Mouse (Mus musculus) retina, adult 2 months (tissue): Measurements from ENCODE around the gene Acat2.
"Not testable (repeated sequence)": the region's sequence is repeated elsewhere in the genome, so short reads cannot be mapped to it uniquely, and the experiment has no call there.

Source experiments
- DNase-seq: peaks from one replicate; pipeline ENCODE4 v3.0.0-alpha.2; 2012; ENCODE audit warnings: low read depth, low spot score

Gene Acat2

GRCm38 (mm10) chr17:12960331-12960873 lies at the start of gene Acat2:
Gene Acat2 (minus strand): TSS chr17:12960747.
- DNase-seq, result peak; percentile 79

GRCm38 (mm10) chr17:13009887-13010286 lies 49.3 kb upstream of the Acat2 start:
- no peak for DNase-seq

- DNase-seq, result no peak
Measured at GRCm38 (mm10) chr17:13008528-13008927, 48.0 kb upstream of the Acat2 start.

- DNase-seq, result peak; percentile 93
Measured at GRCm38 (mm10) chr17:13007730-13008425, 47.3 kb upstream of the Acat2 start.

GRCm38 (mm10) chr17:13006984-13007383 lies 46.4 kb upstream of the Acat2 start:
- no peak for DNase-seq

GRCm38 (mm10) chr17:13006546-13006945 lies 46.0 kb upstream of the Acat2 start, which contains the start of gene Sod2:
Gene Sod2 (plus strand): TSS chr17:13006846.
- DNase-seq, result not testable (repeated sequence)

- not testable (repeated sequence) for DNase-seq
Measured at GRCm38 (mm10) chr17:13004436-13004835, 43.9 kb upstream of the Acat2 start.

- DNase-seq, result not testable (repeated sequence)
Measured at GRCm38 (mm10) chr17:13002243-13002642, 41.7 kb upstream of the Acat2 start.

GRCm38 (mm10) chr17:12999069-12999468 lies 38.5 kb upstream of the Acat2 start:
- no peak for DNase-seq

GRCm38 (mm10) chr17:12997890-12998289 lies 37.3 kb upstream of the Acat2 start:
- no peak for DNase-seq

GRCm38 (mm10) chr17:12996345-12996744 lies 35.8 kb upstream of the Acat2 start:
- no peak for DNase-seq

GRCm38 (mm10) chr17:12994069-12994468 lies 33.5 kb upstream of the Acat2 start, which contains the start of gene Wtap:
Gene Wtap (minus strand): TSS chr17:12994169.
- no peak for DNase-seq

- DNase-seq, result peak; percentile 90
Measured at GRCm38 (mm10) chr17:12992470-12992991, 32.0 kb upstream of the Acat2 start.

- peak; percentile 64 for DNase-seq
Measured at GRCm38 (mm10) chr17:12991635-12992358, 31.2 kb upstream of the Acat2 start.

GRCm38 (mm10) chr17:12991194-12991634 lies 30.7 kb upstream of the Acat2 start:
- no peak for DNase-seq

GRCm38 (mm10) chr17:12990567-12991145 lies 30.1 kb upstream of the Acat2 start:
- no peak for DNase-seq

GRCm38 (mm10) chr17:12988096-12988495 lies 27.5 kb upstream of the Acat2 start:
- not testable (repeated sequence) for DNase-seq

GRCm38 (mm10) chr17:12983988-12984387 lies 23.4 kb upstream of the Acat2 start:
- DNase-seq, result no peak

- no peak for DNase-seq
Measured at GRCm38 (mm10) chr17:12978546-12978945, 18.0 kb upstream of the Acat2 start.

GRCm38 (mm10) chr17:12973851-12974250 lies 13.3 kb upstream of the Acat2 start:
- DNase-seq, result no peak

GRCm38 (mm10) chr17:12967173-12967572 lies 6.6 kb upstream of the Acat2 start:
- DNase-seq, result no peak

- no peak for DNase-seq
Measured at GRCm38 (mm10) chr17:12963476-12963875, 2.9 kb upstream of the Acat2 start.
